28 mouse cellular contexts compared by ENCODE assay signal in genomic region chr8:61270961-61271360, GRCm38 (mm10). TPM values are rescaled to one million over a fixed set of nuclear protein-coding genes. Genes with fewer than 3 reads are reported as not detected.
DNase-seq lines count a peak whose midpoint lies in the region; ATAC-seq lines count a peak whose summit lies in the region.
"Had no signal": no experiment of that assay in that cellular context is flagged by ENCODE, and none has a peak within 500 bp of the region (broad histone marks: within the 10 kb centered on the region; RNA-seq: fewer than 3 reads in every experiment).

No protein-coding gene starts in this region.

- peaks cover 57% of the 10 kb centered on the region for H3K4me1 ChIP-seq in hindbrain, embryonic 10.5 days (replicated peaks)
- H3K4me1 ChIP-seq in hindbrain, embryonic 11.5 days (replicated peaks; ENCODE audit: control insufficient read depth, insufficient read depth, low read length) = no peaks in the 10 kb centered on the region; the same call in 1 of the 2 replicates

- no peaks in the 10 kb centered on the region for H3K27me3 ChIP-seq in hindbrain, embryonic 10.5 days (ENCODE audit: insufficient read depth, poor library complexity, severe bottlenecking)
- H3K27me3 ChIP-seq in hindbrain, embryonic 11.5 days (ENCODE audit: control insufficient read depth, insufficient read depth, low read length) = no peaks in the 10 kb centered on the region
- H3K27me3 ChIP-seq: CH12.LX; hindbrain, embryonic 12.5 days; midbrain, embryonic 13.5 days had no signal

- WGBS in hindbrain, embryonic 10.5 days = 81% methylated on average over 2 of the region's 6 CpGs
- 70% methylated on average over 4 of the region's 6 CpGs for WGBS in hindbrain, embryonic 11.5 days

- H3K4me2 ChIP-seq in hindbrain, embryonic 11.5 days (replicated peaks; ENCODE audit: low read depth, low read length) = no peak overlapping the region
- H3K4me2 ChIP-seq: heart, embryonic 12.5 days; hindbrain, embryonic 12.5 days; midbrain, embryonic 13.5 days had no signal

- DNase-seq in hindbrain, embryonic 10.5 days (ENCODE audit: low spot score) = no peak
- DNase-seq in hindbrain, embryonic 11.5 days (ENCODE audit: low spot score) = no peak
- peak; percentile 16 for DNase-seq in retina, postnatal 1 day
- DNase-seq in retina, embryonic 14.5 days (ENCODE audit: low spot score) = no peak
- no peak for DNase-seq in right cerebral cortex, adult 2 months (ENCODE audit: low spot score in 2 of 2)
- DNase-seq in cerebellum, adult 11-12 months = no peak
- DNase-seq in heart, postnatal 36 days = no peak
- DNase-seq: adrenal gland, adult 2 months; adrenal gland, postnatal 36 days; cerebellum, adult 8-10 months; cerebellum, postnatal 25 days; forebrain, postnatal 0 days; heart, adult 2 months; liver; lung, adult 2 months; right cerebral cortex, postnatal 4 days; thymus, adult 18-20 months; thymus, postnatal 25 days had no signal

- no peak overlapping the region for H3K9ac ChIP-seq in hindbrain, embryonic 11.5 days (ENCODE audit: low read depth, low read length)
- H3K9ac ChIP-seq: forebrain, postnatal 0 days; heart, embryonic 12.5 days; hindbrain, embryonic 12.5 days; liver, embryonic 14.5 days; midbrain, embryonic 13.5 days had no signal

- no peak overlapping the region for H3K4me3 ChIP-seq in hindbrain, embryonic 10.5 days
- no peak overlapping the region for H3K4me3 ChIP-seq in hindbrain, embryonic 11.5 days (ENCODE audit: low read depth, low read length)
- H3K4me3 ChIP-seq: heart, adult 2 months; heart, embryonic 12.5 days; hindbrain, embryonic 12.5 days; midbrain, embryonic 13.5 days had no signal

- no peaks in the 10 kb centered on the region for H3K9me3 ChIP-seq in hindbrain, embryonic 10.5 days
- H3K9me3 ChIP-seq in hindbrain, embryonic 11.5 days (ENCODE audit: control insufficient read depth, low read length) = no peaks in the 10 kb centered on the region
- H3K9me3 ChIP-seq: G1E; heart, embryonic 12.5 days; hindbrain, embryonic 12.5 days; midbrain, embryonic 13.5 days had no signal

- peak overlapping the region; percentile 30; the same call in 1 of the 2 replicates for H3K27ac ChIP-seq in hindbrain, embryonic 10.5 days
- no peak overlapping the region for H3K27ac ChIP-seq in hindbrain, embryonic 11.5 days (ENCODE audit: low read depth, low read length)
- H3K27ac ChIP-seq: heart, adult 2 months; hindbrain, embryonic 12.5 days; hindbrain, postnatal 0 days; liver, embryonic 14.5 days; midbrain, embryonic 13.5 days; stomach, postnatal 0 days had no signal

- intact Hi-C loops in heart, postnatal 36 days (cut with DNase I) = no loop called here

- no peaks in the 10 kb centered on the region for H3K36me3 ChIP-seq in hindbrain, embryonic 10.5 days
- H3K36me3 ChIP-seq in hindbrain, embryonic 11.5 days (ENCODE audit: control insufficient read depth, insufficient read depth, low read length) = no peaks in the 10 kb centered on the region
- H3K36me3 ChIP-seq: G1E; heart, embryonic 12.5 days; hindbrain, embryonic 12.5 days; midbrain, embryonic 13.5 days had no signal

- no peak for ATAC-seq in hindbrain, embryonic 11.5 days (ENCODE audit: low FRiP score)
- peak; percentile 58 for ATAC-seq in activated CD4-positive, CD25-positive, alpha-beta regulatory T cell, adult 4 months
- ATAC-seq: hindbrain, postnatal 0 days; intestine, postnatal 0 days; midbrain, embryonic 13.5 days had no signal

RNA-seq across cellular contexts. Expression of gene Sh3rf1, which starts 47.3 kb away (rescaled TPM):
- polyA plus RNA-seq in hindbrain, embryonic 10.5 days (2016; fragmentation: Nextera tagmentation; extraction: Ambion mirVana) = 17.2 and 20.3 TPM in 2 replicates
- polyA plus RNA-seq in hindbrain, embryonic 11.5 days (2014; fragmentation: Nextera tagmentation; extraction: Ambion mirVana) = 24.0 and 25.3 TPM in 2 replicates
- 1 to 10 TPM; 5.6 to 6.5 TPM for polyA plus RNA-seq in activated CD4-positive, CD25-positive, alpha-beta regulatory T cell, adult 4 months (2017; shearing (Covaris generic))
- total RNA-seq in heart, postnatal 36 days (2021) = 1 to 10 TPM; 5.7 to 6.5 TPM
